Comparison of ENCODE assay signal across 21 mouse cellular contexts in the genomic region with DNA sequence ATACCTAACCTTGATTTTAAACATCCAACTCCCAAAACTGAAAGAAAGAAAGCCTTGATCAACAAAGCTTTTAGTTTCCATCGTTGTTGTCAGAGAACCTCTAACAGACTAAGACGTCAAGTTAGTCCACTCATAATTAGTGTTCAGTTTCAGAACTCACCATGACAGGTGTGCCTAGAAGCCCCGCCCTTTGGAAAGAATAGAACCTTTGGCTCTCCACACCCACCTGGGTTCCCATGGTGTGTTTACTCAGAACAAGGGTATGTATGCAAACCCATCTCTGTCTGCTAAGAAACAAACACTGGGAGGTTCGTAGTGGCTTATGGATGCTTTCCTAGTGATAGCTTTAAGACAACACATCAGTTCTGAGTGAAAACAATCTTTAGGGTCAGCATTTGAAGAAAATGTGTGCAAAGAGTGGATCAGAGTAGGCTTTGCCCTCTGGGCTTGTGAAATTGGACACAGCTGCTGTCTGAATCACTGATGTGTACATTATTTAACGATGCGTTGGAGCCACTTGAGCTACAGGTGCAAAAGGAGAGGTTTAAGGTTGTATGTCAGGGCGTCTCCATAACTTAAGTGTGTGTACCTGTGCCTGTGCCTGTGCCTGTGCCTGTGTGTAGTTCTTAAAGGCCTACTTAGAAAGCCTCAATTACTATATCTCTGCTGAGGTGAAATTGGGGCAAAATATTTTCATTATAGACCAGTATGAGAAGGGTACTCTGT. TPM values are rescaled to one million over a fixed set of nuclear protein-coding genes. Genes with fewer than 3 reads are reported as not detected.
DNase-seq lines count a peak whose midpoint lies in the region; ATAC-seq and TF ChIP-seq lines count a peak whose summit lies in the region.
"Had no signal": no experiment of that assay in that cellular context is flagged by ENCODE, and none has a peak within 500 bp of the region (broad histone marks: within the 10 kb centered on the region; RNA-seq: fewer than 3 reads in every experiment).

No protein-coding gene starts in this region.

- intact Hi-C loops in gastrocnemius, adult 2 months (cut with DNase I): no loop called here

- DNase-seq in embryonic facial prominence, embryonic 14.5 days (ENCODE audit: low spot score): no peak
- no peak for DNase-seq in embryonic facial prominence, embryonic 10.5 days (ENCODE audit: low spot score)
- no peak for DNase-seq in kidney, postnatal 36 days
- DNase-seq in right cerebral cortex, postnatal 10 days (ENCODE audit: low spot score in 2 of 2): no peak
- DNase-seq in gastrocnemius, adult 2 months: no peak
- DNase-seq: adrenal gland, adult 2 months; adrenal gland, postnatal 10 days; adrenal gland, postnatal 25 days; B cell, adult 2 months; cerebellum, adult 11-12 months; cerebellum, adult 2 months; cerebellum, adult 9-10 months; cerebellum, postnatal 10 days; cerebellum, postnatal 25 days; forebrain, postnatal 0 days had no signal

- no peak for TF ChIP-seq CTCF in gastrocnemius, adult 2 months (IDR thresholded peaks at IDR 0.05)

- no peak overlapping the region for H3K4me3 ChIP-seq in embryonic facial prominence, embryonic 14.5 days (ENCODE audit: low read depth, low read length)
- H3K4me3 ChIP-seq in embryonic facial prominence, embryonic 10.5 days: no peak overlapping the region
- no peak overlapping the region for H3K4me3 ChIP-seq in kidney, embryonic 14.5 days (ENCODE audit: low read length)
- no peak overlapping the region for H3K4me3 ChIP-seq in intestine, embryonic 16.5 days (ENCODE audit: low read length)
- H3K4me3 ChIP-seq in gastrocnemius, adult 2 months: no peak overlapping the region
- H3K4me3 ChIP-seq: embryonic facial prominence, embryonic 13.5 days; forebrain, embryonic 13.5 days; forebrain, embryonic 15.5 days had no signal

- no peak overlapping the region for H3K4me2 ChIP-seq in embryonic facial prominence, embryonic 14.5 days (ENCODE audit: low read depth, low read length)
- H3K4me2 ChIP-seq in kidney, embryonic 14.5 days (replicated peaks; ENCODE audit: low read depth, low read length): no peak overlapping the region
- no peak overlapping the region for H3K4me2 ChIP-seq in intestine, embryonic 16.5 days (ENCODE audit: low read depth, low read length)
- H3K4me2 ChIP-seq: embryonic facial prominence, embryonic 13.5 days; forebrain, embryonic 13.5 days; forebrain, embryonic 15.5 days had no signal

- no peak overlapping the region for H3K27ac ChIP-seq in embryonic facial prominence, embryonic 14.5 days (replicated peaks; ENCODE audit: low read depth, low read length)
- no peak overlapping the region for H3K27ac ChIP-seq in embryonic facial prominence, embryonic 10.5 days (replicated peaks)
- no peak overlapping the region for H3K27ac ChIP-seq in kidney, embryonic 14.5 days (ENCODE audit: low read depth, low read length)
- H3K27ac ChIP-seq in intestine, embryonic 16.5 days (ENCODE audit: low read length): no peak overlapping the region
- H3K27ac ChIP-seq in gastrocnemius, adult 2 months: no peak overlapping the region
- H3K27ac ChIP-seq: embryonic facial prominence, embryonic 13.5 days; forebrain, embryonic 13.5 days; forebrain, embryonic 15.5 days had no signal

- H3K4me1 ChIP-seq in embryonic facial prominence, embryonic 14.5 days (ENCODE audit: control insufficient read depth, insufficient read depth, low read length): no peaks in the 10 kb centered on the region
- H3K4me1 ChIP-seq in embryonic facial prominence, embryonic 10.5 days: no peaks in the 10 kb centered on the region
- H3K4me1 ChIP-seq in kidney, embryonic 14.5 days (ENCODE audit: control insufficient read depth, insufficient read depth, low read length): no peaks in the 10 kb centered on the region
- H3K4me1 ChIP-seq in intestine, embryonic 16.5 days (ENCODE audit: control insufficient read depth, insufficient read depth, low read length): peaks cover 9% of the 10 kb centered on the region
- H3K4me1 ChIP-seq: embryonic facial prominence, embryonic 13.5 days; forebrain, embryonic 13.5 days; forebrain, embryonic 15.5 days had no signal

- no peak overlapping the region for H3K9ac ChIP-seq in embryonic facial prominence, embryonic 14.5 days (ENCODE audit: low read depth, low read length)
- H3K9ac ChIP-seq in kidney, embryonic 14.5 days (ENCODE audit: low read depth, low read length): no peak overlapping the region
- no peak overlapping the region for H3K9ac ChIP-seq in intestine, embryonic 16.5 days (ENCODE audit: low read depth, low read length)
- H3K9ac ChIP-seq: embryonic facial prominence, embryonic 13.5 days; forebrain, embryonic 13.5 days; forebrain, embryonic 15.5 days; forebrain, postnatal 0 days had no signal

- H3K27me3 ChIP-seq in embryonic facial prominence, embryonic 14.5 days (replicated peaks; ENCODE audit: control insufficient read depth, insufficient read depth, low read length): no peaks in the 10 kb centered on the region
- no peaks in the 10 kb centered on the region for H3K27me3 ChIP-seq in embryonic facial prominence, embryonic 10.5 days (replicated peaks; ENCODE audit: low read depth, poor library complexity, severe bottlenecking)
- H3K27me3 ChIP-seq in kidney, embryonic 14.5 days (ENCODE audit: control insufficient read depth, insufficient read depth, low read length): no peaks in the 10 kb centered on the region
- H3K27me3 ChIP-seq in intestine, embryonic 16.5 days (replicated peaks; ENCODE audit: control insufficient read depth, insufficient read depth, low read length): no peaks in the 10 kb centered on the region
- H3K27me3 ChIP-seq: embryonic facial prominence, embryonic 13.5 days; forebrain, embryonic 13.5 days; forebrain, embryonic 15.5 days had no signal

- ATAC-seq in embryonic facial prominence, embryonic 14.5 days (ENCODE audit: low read depth): 0 out of 2 replicates have a peak, but pooled peaks have one; percentile 60
- peak; percentile 55; the same call in 1 of the 2 replicates for ATAC-seq in kidney, embryonic 14.5 days (ENCODE audit: low FRiP score, low TSS enrichment)
- ATAC-seq in intestine, embryonic 16.5 days: peak; percentile 86
- ATAC-seq: forebrain, embryonic 13.5 days; forebrain, embryonic 15.5 days; forebrain, postnatal 0 days had no signal

- H3K36me3 ChIP-seq in embryonic facial prominence, embryonic 14.5 days (ENCODE audit: control insufficient read depth, insufficient read depth, low read length): no peaks in the 10 kb centered on the region
- no peaks in the 10 kb centered on the region for H3K36me3 ChIP-seq in embryonic facial prominence, embryonic 10.5 days (replicated peaks)
- H3K36me3 ChIP-seq in kidney, embryonic 14.5 days (ENCODE audit: control insufficient read depth, insufficient read depth, low read length): no peaks in the 10 kb centered on the region
- H3K36me3 ChIP-seq in intestine, embryonic 16.5 days (ENCODE audit: control insufficient read depth, insufficient read depth, low read length): no peaks in the 10 kb centered on the region
- H3K36me3 ChIP-seq: embryonic facial prominence, embryonic 13.5 days; forebrain, embryonic 15.5 days had no signal

- H3K9me3 ChIP-seq in embryonic facial prominence, embryonic 14.5 days (ENCODE audit: control insufficient read depth, low read length): no peaks in the 10 kb centered on the region
- no peaks in the 10 kb centered on the region for H3K9me3 ChIP-seq in embryonic facial prominence, embryonic 10.5 days
- H3K9me3 ChIP-seq in kidney, embryonic 14.5 days (ENCODE audit: control insufficient read depth, low read length): no peaks in the 10 kb centered on the region
- no peaks in the 10 kb centered on the region for H3K9me3 ChIP-seq in intestine, embryonic 16.5 days (ENCODE audit: control insufficient read depth, low read length)
- H3K9me3 ChIP-seq: embryonic facial prominence, embryonic 13.5 days; forebrain, embryonic 13.5 days; forebrain, embryonic 15.5 days had no signal

- WGBS in embryonic facial prominence, embryonic 14.5 days: 63% methylated on average over 7 of the region's 7 CpGs
- 72% methylated on average over 7 of the region's 7 CpGs for WGBS in embryonic facial prominence, embryonic 10.5 days
- WGBS in kidney, embryonic 14.5 days: 67% methylated on average over 7 of the region's 7 CpGs
- 70% methylated on average over 7 of the region's 7 CpGs for WGBS in intestine, embryonic 16.5 days

RNA-seq across cellular contexts. Expression of a gene that starts 48.3 kb away (rescaled TPM):
- polyA plus RNA-seq in embryonic facial prominence, embryonic 14.5 days (2014; fragmentation: Nextera tagmentation; extraction: Ambion mirVana): 35.0 and 41.8 TPM in 2 replicates
- polyA plus RNA-seq in embryonic facial prominence, embryonic 10.5 days (2016; fragmentation: Nextera tagmentation; extraction: Ambion mirVana): 44.2 and 47.2 TPM in 2 replicates
- polyA plus RNA-seq in kidney, embryonic 14.5 days (2014; fragmentation: Nextera tagmentation; extraction: Ambion mirVana): 34.0 and 52.2 TPM in 2 replicates
- 17.7 and 19.2 TPM in 2 replicates for polyA plus RNA-seq in intestine, embryonic 16.5 days (2015; fragmentation: Nextera tagmentation; extraction: Ambion mirVana)
- 10 to 100 TPM; 56.1 to 62.0 TPM for total RNA-seq in gastrocnemius, adult 2 months (2021)
- total RNA-seq: MEL had no signal
